ENCODE assay signal across 18 mouse cellular contexts in the genomic region with DNA sequence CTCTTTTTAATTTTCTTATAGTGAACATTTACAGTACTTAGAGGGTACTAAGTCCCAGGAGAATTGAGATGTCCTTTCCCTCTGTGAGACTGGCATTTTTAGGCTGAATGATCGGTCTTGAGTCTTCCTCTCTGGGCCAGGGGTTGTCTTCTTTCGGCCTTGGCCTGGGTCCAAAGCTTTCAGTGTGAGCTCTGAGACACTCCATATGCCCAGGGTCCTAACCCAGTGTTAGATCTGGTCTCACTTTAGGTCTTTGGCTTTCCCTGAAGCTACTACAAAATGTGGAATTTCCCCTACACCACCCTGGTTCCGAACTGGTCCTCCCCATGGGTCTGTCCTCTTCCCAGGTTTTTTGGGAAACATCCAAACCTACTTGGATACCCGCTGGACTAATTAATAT.
"Had no signal": no experiment of that assay in that cellular context is flagged by ENCODE, and none has a peak within 500 bp of the region (broad histone marks: within the 10 kb centered on the region; RNA-seq: fewer than 3 reads in every experiment).

No protein-coding gene starts in this region.

- DNase-seq: lung, postnatal 4 days; midbrain, embryonic 14.5 days; retina, postnatal 1 day; right cerebral cortex, adult 18-20 months; right cerebral cortex, postnatal 25 days; right cerebral cortex, postnatal 4 days; spleen, adult 18-20 months; thymus, adult 18-20 months; thymus, postnatal 14 days; thymus, postnatal 36 days had no signal

- H3K9me3 ChIP-seq: lung, embryonic 15.5 days; midbrain, embryonic 10.5 days; midbrain, embryonic 12.5 days; neural tube, embryonic 13.5 days; neural tube, embryonic 15.5 days had no signal

- H3K9ac ChIP-seq: lung, embryonic 15.5 days; midbrain, embryonic 12.5 days; neural tube, embryonic 13.5 days; neural tube, embryonic 15.5 days had no signal

- H3K4me3 ChIP-seq: lung, embryonic 15.5 days; midbrain, embryonic 10.5 days; midbrain, embryonic 12.5 days; myocyte; neural tube, embryonic 13.5 days; neural tube, embryonic 15.5 days had no signal

- H3K36me3 ChIP-seq: lung, embryonic 15.5 days; midbrain, embryonic 10.5 days; midbrain, embryonic 12.5 days; neural tube, embryonic 13.5 days; neural tube, embryonic 15.5 days had no signal

- H3K27ac ChIP-seq: lung, embryonic 15.5 days; midbrain, embryonic 10.5 days; midbrain, embryonic 12.5 days; neural tube, embryonic 13.5 days; neural tube, embryonic 15.5 days had no signal

- ATAC-seq: lung, postnatal 0 days; midbrain, embryonic 16.5 days had no signal

- H3K27me3 ChIP-seq: lung, embryonic 15.5 days; midbrain, embryonic 12.5 days; neural tube, embryonic 13.5 days; neural tube, embryonic 15.5 days had no signal

- H3K4me1 ChIP-seq: midbrain, embryonic 10.5 days; midbrain, embryonic 12.5 days; neural tube, embryonic 13.5 days; neural tube, embryonic 15.5 days had no signal

- H3K4me2 ChIP-seq: lung, embryonic 15.5 days; midbrain, embryonic 12.5 days; neural tube, embryonic 13.5 days; neural tube, embryonic 15.5 days had no signal
